Mouse (Mus musculus) intestine, embryonic 15.5 days (tissue): ENCODE data around the gene Ptch2. TPM values are rescaled to one million over a fixed set of nuclear protein-coding genes. Genes with fewer than 3 reads are reported as not detected.

Source experiments
- ATAC-seq: fragments of 200-750 bp; cut with Nextera tagmentation; 2 replicates; pipeline ENCODE4 v1.8.0; 2017; ENCODE audit warnings: moderate TSS enrichment, moderate library complexity
- H3K27ac ChIP-seq: fragments of 300-500 bp; sonication (generic); 2 replicates; pipeline ENCODE4 v1.5.1; 2015; ENCODE audit warnings: mild to moderate bottlenecking, inconsistent platforms
- H3K27me3 ChIP-seq: fragments of 300-500 bp; sonication (generic); replicated peaks from 2 replicates; pipeline ENCODE4 v1.6.1; 2015; ENCODE audit warnings: inconsistent platforms
- H3K36me3 ChIP-seq: fragments of 300-500 bp; sonication (generic); 2 replicates; pipeline ENCODE4 v1.6.1; 2015; ENCODE audit warnings: inconsistent platforms
- H3K4me1 ChIP-seq: fragments of 300-500 bp; sonication (generic); replicated peaks from 2 replicates; pipeline ENCODE4 v1.6.1; 2015; ENCODE audit warnings: inconsistent platforms
- H3K4me2 ChIP-seq: fragments of 300-500 bp; sonication (generic); replicated peaks from 2 replicates; pipeline ENCODE4 v1.6.1; 2015; ENCODE audit warnings: mild to moderate bottlenecking, inconsistent platforms
- H3K4me3 ChIP-seq: fragments of 300-500 bp; sonication (generic); replicated peaks from 2 replicates; pipeline ENCODE4 v1.5.1; 2015; ENCODE audit warnings: inconsistent platforms
- H3K9ac ChIP-seq: fragments of 300-500 bp; sonication (generic); 2 replicates; pipeline ENCODE4 v1.6.1; 2015; ENCODE audit warnings: inconsistent platforms
- H3K9me3 ChIP-seq: fragments of 300-500 bp; sonication (generic); 2 replicates; pipeline ENCODE4 v1.6.1; 2016; ENCODE audit warnings: inconsistent platforms
- WGBS: fragments of 180-500 bp; shearing (Covaris S2); methylation state at CpG from one replicate; pipeline ENCODE4 v1.1.7; 2015; 5-methylcytosine and 5-hydroxymethylcytosine counted together
- polyA plus RNA-seq: library from polyadenylated mRNA; unstranded; fragments of >200 nt; fragmentation: Nextera tagmentation; extraction: Ambion mirVana; gene quantifications from 2 replicates; pipeline ENCODE4 v1.2.1, GENCODE M21; 2015

The Ptch2 gene
- polyA plus RNA-seq, 1 experiment from 2014 or later = 5.9 TPM

- WGBS = 28% methylated on average over 11 of the region's 11 CpGs
- no peak for ATAC-seq
- peak overlapping the region; percentile 96 for H3K4me2 ChIP-seq
These were observed 36.9 kb downstream of the Ptch2 start for GRCm38 (mm10) chr4:117132794-117133143.

GRCm38 (mm10) chr4:117133366-117133796, 37.5 kb downstream of the Ptch2 start:
- WGBS = under 1% methylated on average over 42 of the region's 42 CpGs
- Histone ChIP-seq H3K27ac (peak overlapping the region; percentile 27; the same call in 1 of the 2 replicates), H3K36me3 (peaks cover 9% of the 10 kb centered on the region; the same call in 1 of the 2 replicates), H3K4me1 (peaks cover 20% of the 10 kb centered on the region), H3K9ac (peak overlapping the region; percentile 85), H3K4me3 (peak overlapping the region; percentile 81), H3K4me2 (peak overlapping the region; percentile 96), H3K27me3 (peaks cover 10% of the 10 kb centered on the region; the same call in 1 of the 2 replicates), H3K9me3 (no peaks in the 10 kb centered on the region)
- ATAC-seq = peak; percentile 9; the same call in 1 of the 2 replicates

More at GRCm38 (mm10) chr4:117132794-117133143, 36.9 kb downstream of the Ptch2 start:
- Histone ChIP-seq H3K27me3 (peaks cover 10% of the 10 kb centered on the region; the same call in 1 of the 2 replicates), H3K9ac (peak overlapping the region; percentile 85; the same call in 1 of the 2 replicates), H3K27ac (no peak overlapping the region), H3K9me3 (no peaks in the 10 kb centered on the region), H3K36me3 (peaks cover 9% of the 10 kb centered on the region; the same call in 1 of the 2 replicates), H3K4me1 (peaks cover 20% of the 10 kb centered on the region), H3K4me3 (peak overlapping the region; percentile 81)

GRCm38 (mm10) chr4:117133817-117134600, 38.1 kb downstream of the Ptch2 start, which contains the start of gene Plk3:
TSS of gene Plk3 (minus strand) at chr4:117133963.
- Histone ChIP-seq H3K9me3 (no peaks in the 10 kb centered on the region), H3K36me3 (peaks cover 5% of the 10 kb centered on the region; the same call in 1 of the 2 replicates), H3K4me1 (peaks cover 20% of the 10 kb centered on the region), H3K27me3 (peaks cover 10% of the 10 kb centered on the region; the same call in 1 of the 2 replicates), H3K9ac (peak within 1 kb of the TSS; percentile 85), H3K27ac (peak within 1 kb of the TSS; percentile 42), H3K4me2 (peak within 1 kb of the TSS; percentile 96), H3K4me3 (peak within 1 kb of the TSS; percentile 81)
- whole genome bisulfite sequencing = 1% methylated on average over 48 of the region's 48 CpGs
- peak; percentile 87 for ATAC-seq

DNA sequence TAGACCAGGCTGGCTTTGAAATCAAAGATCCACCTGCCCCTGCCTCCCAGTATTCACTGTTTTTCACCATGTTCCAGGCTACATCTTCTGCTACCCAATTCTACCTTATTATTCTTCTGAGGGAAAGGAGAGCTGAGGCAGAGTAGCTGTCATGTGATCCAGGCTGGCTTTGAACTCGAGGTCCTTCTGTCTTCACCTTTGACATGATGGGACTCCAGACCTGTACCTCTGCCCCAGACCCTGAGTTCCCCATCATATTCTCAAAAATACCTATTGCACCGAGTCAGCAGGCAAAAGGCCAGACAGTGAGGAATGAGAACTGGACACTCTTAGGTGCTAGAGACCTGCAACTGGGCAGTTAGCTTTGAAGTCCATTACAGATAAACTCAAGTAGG, 38.7 kb downstream of the Ptch2 start:
- ATAC-seq = no peak
- H3K27me3 ChIP-seq = peaks cover 10% of the 10 kb centered on the region; the same call in 1 of the 2 replicates
- 36% methylated on average over 2 of the region's 2 CpGs for WGBS
- H3K4me2 ChIP-seq = peak overlapping the region; percentile 96
- no peak overlapping the region for H3K4me3 ChIP-seq
- no peaks in the 10 kb centered on the region for H3K9me3 ChIP-seq
- H3K9ac ChIP-seq = no peak overlapping the region
- 0 out of 2 replicates have a peak, but pooled peaks cover 3% of the 10 kb centered on the region for H3K36me3 ChIP-seq
- peak overlapping the region; percentile 42; the same call in 1 of the 2 replicates for H3K27ac ChIP-seq
- peaks cover 20% of the 10 kb centered on the region for H3K4me1 ChIP-seq

GRCm38 (mm10) chr4:117136034-117136433, 40.2 kb downstream of the Ptch2 start:
- Histone ChIP-seq H3K9me3 (no peaks in the 10 kb centered on the region), H3K4me2 (no peak overlapping the region; the same call in 1 of the 2 replicates), H3K9ac (no peak overlapping the region), H3K27ac (peak overlapping the region; percentile 77), H3K4me1 (peaks cover 20% of the 10 kb centered on the region), H3K4me3 (no peak overlapping the region), H3K27me3 (peaks cover 10% of the 10 kb centered on the region; the same call in 1 of the 2 replicates), H3K36me3 (no peaks in the 10 kb centered on the region)
- 30% methylated on average over 8 of the region's 8 CpGs for WGBS
- peak; percentile 80 for ATAC-seq

DNA sequence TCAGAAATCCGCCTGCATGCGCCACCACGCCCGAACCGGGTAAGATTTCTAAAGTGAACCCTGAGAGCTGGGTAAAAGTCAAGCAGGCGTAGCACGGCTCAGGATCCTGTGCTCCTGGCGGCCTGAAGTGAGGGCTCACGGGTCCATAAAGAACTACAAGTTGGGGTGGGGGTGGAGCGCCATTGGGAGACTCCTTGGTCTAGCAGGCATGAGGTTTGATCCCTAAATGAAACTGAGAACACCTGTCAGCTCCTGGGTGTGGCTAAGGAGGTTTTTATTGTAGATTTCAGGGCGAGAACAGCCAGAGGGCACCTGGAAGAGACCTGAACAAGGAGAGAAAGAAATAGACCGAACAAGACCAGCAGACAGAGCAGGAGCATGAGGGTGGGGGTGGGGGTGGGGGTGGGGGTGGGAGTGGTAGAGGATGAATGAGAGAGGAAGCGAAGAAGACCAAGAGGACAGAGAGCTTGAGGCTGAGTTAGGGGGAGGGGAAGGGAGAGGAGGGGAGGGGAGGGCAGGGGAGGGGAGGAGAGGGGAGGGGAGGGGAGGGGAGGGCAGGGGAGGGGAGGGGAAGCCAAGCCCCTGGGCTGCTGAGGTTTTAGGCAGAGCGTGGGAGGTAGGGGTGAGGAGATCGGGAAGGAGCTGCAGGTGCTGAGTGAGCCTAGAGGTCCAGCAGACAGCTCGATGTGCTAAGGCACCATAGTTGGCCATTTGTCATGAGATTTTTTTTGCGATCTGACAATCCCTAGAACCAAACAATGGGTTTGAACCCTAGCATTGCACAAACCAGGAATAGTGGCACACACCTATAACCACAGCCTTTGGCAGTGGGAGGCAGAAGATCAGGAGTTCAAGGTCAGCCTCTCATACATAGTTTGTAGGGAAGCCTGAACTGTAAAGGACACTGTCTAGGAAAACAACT, 42.7 kb downstream of the Ptch2 start:
- H3K36me3 ChIP-seq = no peaks in the 10 kb centered on the region
- H3K4me2 ChIP-seq = no peak overlapping the region
- H3K4me1 ChIP-seq = peaks cover 8% of the 10 kb centered on the region; the same call in 1 of the 2 replicates
- no peak overlapping the region for H3K27ac ChIP-seq
- no peaks in the 10 kb centered on the region for H3K27me3 ChIP-seq
- ATAC-seq = no peak
- H3K9ac ChIP-seq = no peak overlapping the region
- no peak overlapping the region for H3K4me3 ChIP-seq
- no peaks in the 10 kb centered on the region for H3K9me3 ChIP-seq
- 60% methylated on average over 16 of the region's 17 CpGs for WGBS

GRCm38 (mm10) chr4:117139217-117139612, 43.3 kb downstream of the Ptch2 start:
- Histone ChIP-seq H3K4me1 (peaks cover 5% of the 10 kb centered on the region; the same call in 1 of the 2 replicates), H3K27me3 (no peaks in the 10 kb centered on the region), H3K9ac (no peak overlapping the region), H3K4me3 (no peak overlapping the region), H3K27ac (no peak overlapping the region), H3K4me2 (no peak overlapping the region), H3K9me3 (no peaks in the 10 kb centered on the region), H3K36me3 (no peaks in the 10 kb centered on the region)
- WGBS = 8% methylated on average over 2 of the region's 2 CpGs
- ATAC-seq = no peak

DNA sequence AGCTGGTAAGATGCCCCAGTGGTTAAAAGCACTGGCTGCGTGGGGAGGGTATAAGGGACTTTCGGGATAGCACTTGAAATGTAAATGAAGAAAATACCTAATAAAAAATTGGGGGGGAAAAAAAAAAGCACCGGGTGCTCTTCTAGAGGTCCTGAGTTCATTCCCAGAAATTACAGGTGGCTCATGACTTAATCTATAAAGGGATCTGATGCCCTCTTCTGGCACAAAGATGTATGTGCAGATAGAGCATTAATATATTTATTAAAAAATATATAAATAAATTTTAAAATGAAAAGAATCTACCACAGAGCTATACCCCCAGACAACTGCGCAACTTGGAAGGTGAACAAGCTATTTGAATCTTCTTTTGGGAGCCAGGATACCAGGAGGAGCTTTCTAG, 44.7 kb downstream of the Ptch2 start:
- ATAC-seq = no peak
- Histone ChIP-seq H3K4me1 (no peaks in the 10 kb centered on the region), H3K27me3 (no peaks in the 10 kb centered on the region), H3K4me3 (no peak overlapping the region), H3K9ac (no peak overlapping the region), H3K4me2 (no peak overlapping the region), H3K27ac (no peak overlapping the region), H3K36me3 (no peaks in the 10 kb centered on the region), H3K9me3 (no peaks in the 10 kb centered on the region)
- 39% methylated on average over 4 of the region's 4 CpGs for WGBS

DNA sequence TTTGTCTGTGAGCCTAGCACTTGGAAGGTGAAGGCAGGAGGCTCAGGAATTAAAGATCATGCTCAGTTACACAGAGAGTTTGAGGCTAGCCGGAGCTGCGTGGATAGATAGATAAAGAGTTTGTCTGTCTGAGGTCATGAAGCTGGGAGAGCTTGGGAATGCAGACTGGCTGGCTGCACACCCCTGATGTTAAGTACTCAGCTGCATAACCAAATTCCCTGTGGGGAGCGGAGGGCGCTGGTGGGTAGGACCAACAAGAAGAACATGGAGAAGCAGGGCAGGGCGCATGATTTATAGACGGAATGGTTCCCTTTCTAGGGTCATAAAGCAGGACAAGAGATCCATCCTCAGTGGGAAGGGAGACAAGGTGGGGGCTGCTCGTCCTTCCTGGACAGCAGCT, 47.1 kb downstream of the Ptch2 start:
- WGBS = 39% methylated on average over 7 of the region's 7 CpGs
- H3K9me3 ChIP-seq = no peaks in the 10 kb centered on the region

DNA sequence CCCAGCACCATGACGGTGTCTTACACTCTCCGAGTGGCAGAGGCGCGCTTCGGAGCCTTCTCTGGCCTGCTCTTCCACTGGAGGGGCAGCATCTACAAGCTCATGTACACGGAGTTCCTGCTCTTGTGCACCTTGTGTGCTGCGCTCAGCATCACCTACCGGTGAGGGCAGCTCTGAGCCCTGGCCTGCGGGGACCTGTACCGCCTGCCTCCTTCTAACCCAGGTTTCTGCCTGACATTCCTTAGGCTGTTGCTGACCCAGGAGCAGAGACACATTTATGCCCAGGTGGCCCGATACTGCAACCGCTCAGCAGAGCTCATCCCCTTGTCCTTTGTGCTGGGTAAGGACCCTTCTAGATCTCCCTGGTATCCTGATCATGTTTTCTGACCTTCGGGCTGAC, 49.4 kb downstream of the Ptch2 start:
- Histone ChIP-seq H3K4me3 (no peak overlapping the region), H3K9me3 (no peaks in the 10 kb centered on the region), H3K27me3 (no peaks in the 10 kb centered on the region), H3K27ac (no peak overlapping the region), H3K4me1 (no peaks in the 10 kb centered on the region), H3K4me2 (no peak overlapping the region), H3K36me3 (peaks cover 2% of the 10 kb centered on the region), H3K9ac (no peak overlapping the region)
- ATAC-seq = no peak
- 91% methylated on average over 13 of the region's 13 CpGs for WGBS

More for the DNA sequence above, 47.1 kb downstream of the Ptch2 start:
- Histone ChIP-seq H3K27ac (no peak overlapping the region), H3K36me3 (no peaks in the 10 kb centered on the region), H3K4me2 (no peak overlapping the region), H3K4me1 (no peaks in the 10 kb centered on the region), H3K9ac (no peak overlapping the region), H3K27me3 (no peaks in the 10 kb centered on the region), H3K4me3 (no peak overlapping the region)
- no peak for ATAC-seq

DNA sequence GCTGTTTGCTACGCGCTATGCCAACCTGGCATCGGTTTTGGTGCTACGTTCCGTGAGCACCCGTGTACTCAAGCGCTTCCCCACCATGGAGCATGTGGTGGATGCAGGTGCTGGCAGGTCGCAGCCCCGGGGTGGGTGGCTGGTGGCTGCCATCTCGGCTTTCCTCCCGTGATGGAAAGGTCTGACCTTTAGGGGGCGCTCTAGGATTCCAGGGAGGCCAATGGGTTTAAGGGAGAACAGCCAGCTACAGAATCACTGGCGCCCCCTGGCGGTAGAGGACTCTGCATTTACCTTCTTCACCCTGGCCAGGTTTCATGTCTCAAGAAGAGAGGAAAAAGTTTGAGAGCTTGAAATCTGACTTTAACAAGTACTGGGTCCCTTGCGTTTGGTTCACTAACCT, 50.3 kb downstream of the Ptch2 start:
- H3K27me3 ChIP-seq = no peaks in the 10 kb centered on the region
- H3K36me3 ChIP-seq = peaks cover 8% of the 10 kb centered on the region
- WGBS = 33% methylated on average over 15 of the region's 15 CpGs
- H3K27ac ChIP-seq = no peak overlapping the region
- H3K4me2 ChIP-seq = no peak overlapping the region
- no peaks in the 10 kb centered on the region for H3K9me3 ChIP-seq
- ATAC-seq = peak; percentile 9; the same call in 1 of the 2 replicates
- no peak overlapping the region for H3K9ac ChIP-seq
- no peaks in the 10 kb centered on the region for H3K4me1 ChIP-seq
- H3K4me3 ChIP-seq = no peak overlapping the region
